Mouse (Mus musculus) liver, embryonic 11.5 days (tissue): Measurements from ENCODE around the gene Coq6. TPM values are rescaled to one million over a fixed set of nuclear protein-coding genes. Genes with fewer than 3 reads are reported as not detected.

Experiments
- ATAC-seq: fragments of 200-750 bp; cut with Nextera tagmentation; replicated peaks from 2 replicates; pipeline ENCODE4 v1.8.0; 2017; ENCODE audit warnings: moderate number of reproducible peaks, mild to moderate bottlenecking, moderate TSS enrichment, moderate library complexity; ENCODE audit not compliant: low FRiP score
- DNase-seq: peaks from one replicate; pipeline ENCODE4 v3.0.0-alpha.2; 2017; ENCODE audit warnings: low spot score
- H3K27ac ChIP-seq: fragments of 300-500 bp; sonication (generic); 2 replicates; pipeline ENCODE4 v1.5.1; 2014; ENCODE audit warnings: mild to moderate bottlenecking, low read depth, low read length, control low read depth
- H3K27me3 ChIP-seq: fragments of 300-500 bp; sonication (generic); replicated peaks from 2 replicates; pipeline ENCODE4 v1.6.1; 2014; ENCODE audit warnings: low read length, mixed read lengths; ENCODE audit not compliant: control insufficient read depth, insufficient read depth
- H3K36me3 ChIP-seq: fragments of 300-500 bp; sonication (generic); 2 replicates; pipeline ENCODE4 v1.6.1; 2014; ENCODE audit warnings: mild to moderate bottlenecking, low read length, moderate library complexity, mixed read lengths; ENCODE audit not compliant: control insufficient read depth, insufficient read depth
- H3K4me1 ChIP-seq: fragments of 300-500 bp; sonication (generic); replicated peaks from 2 replicates; pipeline ENCODE4 v1.6.1; 2014; ENCODE audit warnings: low read length, mixed read lengths; ENCODE audit not compliant: control insufficient read depth, insufficient read depth
- H3K4me2 ChIP-seq: fragments of 300-500 bp; sonication (generic); 2 replicates; pipeline ENCODE4 v1.6.1; 2014; ENCODE audit warnings: mild to moderate bottlenecking, control low read depth, moderate library complexity
- H3K4me3 ChIP-seq: fragments of 300-500 bp; sonication (generic); 2 replicates; pipeline ENCODE4 v1.5.1; 2014; ENCODE audit warnings: low read depth, low read length, control low read depth
- H3K9ac ChIP-seq: fragments of 300-500 bp; sonication (generic); 2 replicates; pipeline ENCODE4 v1.6.1; 2014; ENCODE audit warnings: low read depth, low read length, control low read depth
- H3K9me3 ChIP-seq: fragments of 300-500 bp; sonication (generic); 2 replicates; pipeline ENCODE4 v1.6.1; 2016; ENCODE audit warnings: low read length, inconsistent platforms, mixed read lengths; ENCODE audit not compliant: control insufficient read depth
- WGBS: fragments of 180-500 bp; shearing (Covaris S2); extraction: QIAGEN DNeasy Blood & Tissue Kit; methylation state at CpG from one replicate; pipeline ENCODE4 v1.1.7; 2014; 5-methylcytosine and 5-hydroxymethylcytosine counted together
- polyA plus RNA-seq: library from polyadenylated mRNA; unstranded; fragments of >200 nt; fragmentation: Nextera tagmentation; extraction: Ambion mirVana; gene quantifications from 2 replicates; pipeline ENCODE4 v1.2.1, GENCODE M21; 2014

Gene Coq6
- polyA plus RNA-seq, 1 experiment from 2014 or later = 43.6 TPM

- DNase-seq = no peak
- peaks cover 28% of the 10 kb centered on the region for H3K4me1 ChIP-seq
- no peak overlapping the region for H3K9ac ChIP-seq
- no peak overlapping the region for H3K4me3 ChIP-seq
- H3K4me2 ChIP-seq = no peak overlapping the region
- no peak overlapping the region for H3K27ac ChIP-seq
- ATAC-seq = no peak
- 72% methylated on average over 9 of the region's 9 CpGs for WGBS
- no peaks in the 10 kb centered on the region for H3K27me3 ChIP-seq
- no peaks in the 10 kb centered on the region for H3K9me3 ChIP-seq
- H3K36me3 ChIP-seq = peaks cover 12% of the 10 kb centered on the region
These were observed 2.8 kb downstream of the Coq6 start for GRCm38 (mm10) chr12:84364291-84364690.

- H3K4me3 ChIP-seq = no peak overlapping the region
- no peak for DNase-seq
These were observed 3.7 kb downstream of the Coq6 start for GRCm38 (mm10) chr12:84365137-84365536.

GRCm38 (mm10) chr12:84366971-84367370, 5.5 kb downstream of the Coq6 start:
- Histone ChIP-seq H3K27me3 (no peaks in the 10 kb centered on the region), H3K4me1 (peaks cover 13% of the 10 kb centered on the region), H3K4me3 (no peak overlapping the region), H3K4me2 (no peak overlapping the region), H3K9me3 (no peaks in the 10 kb centered on the region), H3K27ac (no peak overlapping the region), H3K9ac (no peak overlapping the region), H3K36me3 (peaks cover 31% of the 10 kb centered on the region)
- DNase-seq (no peak), ATAC-seq (no peak; the same call in 1 of the 2 replicates)
- WGBS = 61% methylated on average over 9 of the region's 9 CpGs

More at GRCm38 (mm10) chr12:84365137-84365536, 3.7 kb downstream of the Coq6 start:
- H3K4me1 ChIP-seq = peaks cover 22% of the 10 kb centered on the region
- no peaks in the 10 kb centered on the region for H3K27me3 ChIP-seq
- no peak for ATAC-seq
- WGBS = 91% methylated on average over 6 of the region's 6 CpGs
- H3K36me3 ChIP-seq = peaks cover 14% of the 10 kb centered on the region
- H3K4me2 ChIP-seq = no peak overlapping the region
- no peaks in the 10 kb centered on the region for H3K9me3 ChIP-seq
- H3K9ac ChIP-seq = no peak overlapping the region
- no peak overlapping the region for H3K27ac ChIP-seq

- peaks cover 48% of the 10 kb centered on the region for H3K36me3 ChIP-seq
- ATAC-seq = no peak
- H3K4me1 ChIP-seq = peaks cover 3% of the 10 kb centered on the region; the same call in 1 of the 2 replicates
- no peaks in the 10 kb centered on the region for H3K9me3 ChIP-seq
- no peaks in the 10 kb centered on the region for H3K27me3 ChIP-seq
- H3K9ac ChIP-seq = no peak overlapping the region
- no peak for DNase-seq
- no peak overlapping the region for H3K4me2 ChIP-seq
- 96% methylated on average over 5 of the region's 5 CpGs for WGBS
- no peak overlapping the region for H3K27ac ChIP-seq
- H3K4me3 ChIP-seq = no peak overlapping the region
These were observed 10.2 kb downstream of the Coq6 start for GRCm38 (mm10) chr12:84371647-84372046.

GRCm38 (mm10) chr12:84373831-84374481, 12.5 kb downstream of the Coq6 start:
- Histone ChIP-seq H3K9me3 (no peaks in the 10 kb centered on the region), H3K36me3 (peaks cover 36% of the 10 kb centered on the region), H3K4me1 (no peaks in the 10 kb centered on the region), H3K4me3 (no peak overlapping the region), H3K4me2 (no peak overlapping the region), H3K27me3 (no peaks in the 10 kb centered on the region), H3K27ac (no peak overlapping the region), H3K9ac (no peak overlapping the region)
- DNase-seq = no peak
- 81% methylated on average over 6 of the region's 6 CpGs for WGBS
- ATAC-seq = no peak

GRCm38 (mm10) chr12:84382369-84382768, 20.9 kb downstream of the Coq6 start:
- Histone ChIP-seq H3K4me2 (no peak overlapping the region), H3K9me3 (no peaks in the 10 kb centered on the region), H3K36me3 (no peaks in the 10 kb centered on the region), H3K27me3 (no peaks in the 10 kb centered on the region), H3K4me3 (no peak overlapping the region), H3K9ac (no peak overlapping the region), H3K27ac (no peak overlapping the region), H3K4me1 (no peaks in the 10 kb centered on the region; the same call in 1 of the 2 replicates)
- ATAC-seq (no peak), DNase-seq (no peak)
- 80% methylated on average over 4 of the region's 4 CpGs for WGBS

DNA sequence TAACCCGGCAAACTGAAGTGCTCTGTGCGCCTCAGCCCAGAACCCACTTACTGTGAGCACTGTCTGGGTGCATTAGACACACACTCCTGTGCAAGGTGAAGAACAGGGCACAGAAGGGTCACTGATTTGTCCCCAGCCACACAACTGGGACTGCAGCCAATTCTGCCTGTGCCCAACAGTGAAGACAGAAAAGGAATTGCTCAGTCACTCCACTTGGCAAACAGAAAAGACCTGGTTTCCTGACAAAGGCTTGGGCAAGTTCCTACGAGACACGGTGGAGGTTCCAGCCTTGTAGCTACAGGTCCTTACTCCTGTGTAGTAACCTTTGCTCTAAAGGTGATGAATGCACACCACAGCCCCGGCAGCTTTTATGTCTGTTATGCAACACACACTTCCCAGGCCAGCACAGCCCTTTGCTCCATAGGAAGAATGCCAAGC, 23.2 kb downstream of the Coq6 start:
- 75% methylated on average over 5 of the region's 5 CpGs for WGBS
- no peak for ATAC-seq

DNA sequence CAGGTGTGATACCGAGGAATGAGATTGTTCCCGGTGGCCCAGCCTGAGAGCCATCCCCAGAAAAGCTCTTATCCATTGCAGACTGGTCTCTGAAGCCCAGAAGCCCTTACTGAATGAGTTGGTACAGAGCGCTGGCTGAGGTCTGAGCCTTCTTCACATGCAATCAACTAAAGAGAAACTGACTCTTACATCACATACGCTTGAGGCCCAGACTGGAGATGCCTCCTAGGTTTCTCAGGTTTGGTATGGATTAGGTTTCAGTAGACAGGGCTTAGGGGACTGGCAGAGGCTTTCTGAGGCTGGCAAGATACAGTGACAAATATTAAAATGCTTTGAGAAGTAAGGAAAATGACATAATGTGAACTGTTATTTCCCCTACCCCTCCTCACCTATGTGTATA, 24.0 kb downstream of the Coq6 start:
- Histone ChIP-seq H3K9ac (no peak overlapping the region), H3K4me2 (no peak overlapping the region), H3K27ac (no peak overlapping the region), H3K36me3 (no peaks in the 10 kb centered on the region), H3K9me3 (no peaks in the 10 kb centered on the region), H3K4me1 (no peaks in the 10 kb centered on the region; the same call in 1 of the 2 replicates), H3K27me3 (no peaks in the 10 kb centered on the region), H3K4me3 (no peak overlapping the region)
- DNase-seq (no peak), ATAC-seq (no peak)
- WGBS = 87% methylated on average over 4 of the region's 4 CpGs

More for the DNA sequence above, 23.2 kb downstream of the Coq6 start:
- Histone ChIP-seq H3K36me3 (no peaks in the 10 kb centered on the region), H3K9me3 (no peaks in the 10 kb centered on the region), H3K4me3 (no peak overlapping the region), H3K27me3 (no peaks in the 10 kb centered on the region), H3K9ac (no peak overlapping the region), H3K4me1 (no peaks in the 10 kb centered on the region; the same call in 1 of the 2 replicates), H3K27ac (no peak overlapping the region), H3K4me2 (no peak overlapping the region)
- DNase-seq = no peak

DNA sequence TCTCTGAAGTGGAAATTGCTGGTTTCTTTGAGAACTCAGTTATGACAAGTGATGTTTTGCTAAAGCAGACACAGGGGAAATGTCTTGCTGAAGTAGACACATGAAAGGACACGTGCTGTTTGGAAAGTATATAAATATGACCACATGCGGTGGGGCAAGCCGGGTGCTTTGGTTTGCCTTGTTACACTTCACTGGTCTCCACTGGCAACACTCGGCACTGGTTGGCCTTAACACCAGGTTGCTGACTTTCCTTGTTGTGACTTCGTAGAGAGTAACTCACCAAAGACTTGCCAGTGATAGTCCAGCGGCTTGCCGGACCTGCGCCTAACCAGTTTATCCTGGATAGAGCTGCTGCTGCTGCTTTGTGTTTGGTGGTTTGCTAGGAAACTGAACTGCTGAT, 26.6 kb downstream of the Coq6 start:
- Histone ChIP-seq H3K36me3 (no peaks in the 10 kb centered on the region), H3K9me3 (no peaks in the 10 kb centered on the region), H3K4me2 (no peak overlapping the region), H3K4me1 (no peaks in the 10 kb centered on the region), H3K27ac (no peak overlapping the region), H3K4me3 (no peak overlapping the region), H3K9ac (no peak overlapping the region), H3K27me3 (no peaks in the 10 kb centered on the region)
- 93% methylated on average over 8 of the region's 8 CpGs for WGBS
- no peak for ATAC-seq
- no peak for DNase-seq
